Mouse (Mus musculus): ENCODE measurements at regions not wholly inside any gene's neighbourhood (a gene's known extent, or its start where the extent isn't known, plus 50 kb on each side); places are given as distances from the start of the nearest gene placed in this dataset.

GRCm38 (mm10) chr15:61508806-61509205, 586.0 kb upstream of the A1bg start:
- no peak for DNase-seq

GRCm38 (mm10) chr15:61506361-61506897, 583.6 kb upstream of the A1bg start:
- DNase-seq: no peak

- DNase-seq: no peak
Observed at GRCm38 (mm10) chr15:61503436-61503835, 580.6 kb upstream of the A1bg start.

- no peak for DNase-seq
Observed at GRCm38 (mm10) chr15:61489731-61490130, 566.9 kb upstream of the A1bg start.

- no peak for DNase-seq
Observed at GRCm38 (mm10) chr15:61481861-61482260, 559.0 kb upstream of the A1bg start.

GRCm38 (mm10) chr15:61473900-61474299, 551.1 kb upstream of the A1bg start:
- DNase-seq: no peak

GRCm38 (mm10) chr15:61455042-61455441, 532.2 kb upstream of the A1bg start:
- DNase-seq: no peak

GRCm38 (mm10) chr15:61454350-61454671, 531.5 kb upstream of the A1bg start:
- no peak for DNase-seq

GRCm38 (mm10) chr15:61453656-61454349, 531.0 kb upstream of the A1bg start:
- DNase-seq: no peak

GRCm38 (mm10) chr15:61450217-61450616, 527.4 kb upstream of the A1bg start:
- no peak for DNase-seq

- no peak for DNase-seq
Observed at GRCm38 (mm10) chr15:61448482-61448881, 525.7 kb upstream of the A1bg start.

GRCm38 (mm10) chr15:61446053-61446840, 523.4 kb upstream of the A1bg start:
- no peak for DNase-seq

- no peak for DNase-seq
Observed at GRCm38 (mm10) chr15:61441734-61442398, 519.1 kb upstream of the A1bg start.

- DNase-seq: no peak
Observed at GRCm38 (mm10) chr15:61441012-61441411, 518.2 kb upstream of the A1bg start.

GRCm38 (mm10) chr15:61440284-61440683, 517.5 kb upstream of the A1bg start:
- DNase-seq: no peak

GRCm38 (mm10) chr15:61439623-61440170, 516.9 kb upstream of the A1bg start:
- DNase-seq: no peak

GRCm38 (mm10) chr15:61428818-61429415, 506.1 kb upstream of the A1bg start:
- no peak for DNase-seq

- DNase-seq: no peak
Observed at GRCm38 (mm10) chr15:61422989-61423388, 500.2 kb upstream of the A1bg start.

GRCm38 (mm10) chr15:61417506-61417905, 494.7 kb upstream of the A1bg start:
- no peak for DNase-seq

GRCm38 (mm10) chr15:61416841-61417240, 494.0 kb upstream of the A1bg start:
- DNase-seq: no peak

GRCm38 (mm10) chr15:61415626-61416025, 492.8 kb upstream of the A1bg start:
- no peak for DNase-seq

- no peak for DNase-seq
Observed at GRCm38 (mm10) chr15:61411821-61412220, 489.0 kb upstream of the A1bg start.

Measured in gastrocnemius, postnatal 10 days (tissue).